Mouse (Mus musculus) kidney, embryonic 14.5 days (tissue): ENCODE measurements around the gene Wnt8b. TPM values are rescaled to one million over a fixed set of nuclear protein-coding genes. Genes with fewer than 3 reads are reported as not detected.

Experiments used
- ATAC-seq: fragments of 200-750 bp; cut with Nextera tagmentation; 2 replicates; pipeline ENCODE4 v1.8.0; 2017; ENCODE audit warnings: moderate number of reproducible peaks, mild to moderate bottlenecking, moderate TSS enrichment, moderate library complexity; ENCODE audit not compliant: low FRiP score, low TSS enrichment
- H3K27ac ChIP-seq: fragments of 300-500 bp; sonication (generic); 2 replicates; pipeline ENCODE4 v1.5.1; 2014; ENCODE audit warnings: low read depth, mild to moderate bottlenecking, low read length, moderate library complexity, mixed read lengths
- H3K27me3 ChIP-seq: fragments of 300-500 bp; sonication (generic); 2 replicates; pipeline ENCODE4 v1.6.1; 2014; ENCODE audit warnings: mild to moderate bottlenecking, low read length; ENCODE audit not compliant: control insufficient read depth, insufficient read depth
- H3K36me3 ChIP-seq: fragments of 300-500 bp; sonication (generic); 2 replicates; pipeline ENCODE4 v1.6.1; 2014; ENCODE audit warnings: low read length, mixed read lengths; ENCODE audit not compliant: control insufficient read depth, insufficient read depth
- H3K4me1 ChIP-seq: fragments of 300-500 bp; sonication (generic); 2 replicates; pipeline ENCODE4 v1.6.1; 2014; ENCODE audit warnings: low read length, mixed read lengths; ENCODE audit not compliant: control insufficient read depth, insufficient read depth
- H3K4me2 ChIP-seq: fragments of 300-500 bp; sonication (generic); replicated peaks from 2 replicates; pipeline ENCODE4 v1.6.1; 2014; ENCODE audit warnings: low read depth, mild to moderate bottlenecking, low read length
- H3K4me3 ChIP-seq: fragments of 300-500 bp; sonication (generic); 2 replicates; pipeline ENCODE4 v1.5.1; 2014; ENCODE audit warnings: mild to moderate bottlenecking, low read length
- H3K9ac ChIP-seq: fragments of 300-500 bp; sonication (generic); 2 replicates; pipeline ENCODE4 v1.6.1; 2014; ENCODE audit warnings: low read depth, mild to moderate bottlenecking, low read length, moderate library complexity
- H3K9me3 ChIP-seq: fragments of 300-500 bp; sonication (generic); 2 replicates; pipeline ENCODE4 v1.6.1; 2016; ENCODE audit warnings: low read length; ENCODE audit not compliant: control insufficient read depth
- WGBS: fragments of 180-500 bp; shearing (Covaris S2); extraction: QIAGEN DNeasy Blood & Tissue Kit; methylation state at CpG from one replicate; pipeline ENCODE4 v1.1.7; 2014; 5-methylcytosine and 5-hydroxymethylcytosine counted together
- polyA plus RNA-seq: library from polyadenylated mRNA; unstranded; fragments of >200 nt; fragmentation: Nextera tagmentation; extraction: Ambion mirVana; gene quantifications from 2 replicates; pipeline ENCODE4 v1.2.1, GENCODE M21; 2014

Gene Wnt8b
- polyA plus RNA-seq, 1 experiment from 2014 or later: 3.5 TPM

DNA sequence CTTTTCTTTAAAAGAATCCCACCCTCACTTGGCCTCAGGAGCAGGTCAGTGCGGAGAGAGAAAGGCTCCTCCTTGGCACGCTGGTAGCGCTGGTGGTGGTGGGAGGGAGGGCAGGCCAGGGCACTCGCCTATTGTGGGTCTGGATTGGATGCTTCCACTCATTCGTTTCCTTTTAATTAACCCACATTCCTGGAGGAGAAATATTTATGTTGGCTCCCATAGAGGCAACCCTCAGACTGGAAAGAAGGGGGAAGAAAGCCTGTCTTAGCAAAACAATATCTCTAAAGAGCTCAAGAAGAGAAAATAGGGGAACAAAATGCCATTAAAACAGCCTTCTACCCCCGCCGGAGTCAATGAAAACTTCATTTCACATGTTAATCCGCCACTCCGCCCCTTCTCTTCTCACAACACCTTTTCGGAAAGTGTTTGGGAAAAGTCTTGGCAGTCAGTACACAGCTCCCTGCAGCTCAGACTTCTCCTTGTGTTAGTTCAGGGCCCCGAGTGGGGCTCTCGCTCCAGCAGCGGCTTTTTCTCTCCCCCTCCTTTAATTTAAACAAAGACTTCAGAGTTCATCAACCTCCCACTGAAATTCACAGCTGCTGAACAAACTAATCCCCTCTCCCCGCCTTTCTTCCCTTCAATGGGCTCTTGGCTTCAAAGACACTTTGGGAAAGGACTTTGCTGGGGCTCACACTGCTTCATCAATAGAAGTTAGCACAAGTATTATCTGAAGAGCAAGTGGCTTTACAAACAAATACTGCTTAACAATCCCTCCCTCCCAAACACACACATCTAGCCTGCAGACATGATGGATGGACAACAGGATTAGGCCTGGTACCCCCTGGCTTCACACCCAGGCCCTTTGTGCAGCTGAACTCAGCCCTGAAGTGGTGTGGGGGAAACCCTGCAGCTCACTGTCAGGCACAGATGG lies 21.5 kb downstream of the Wnt8b start:
- Histone ChIP-seq H3K9me3 (no peaks in the 10 kb centered on the region), H3K4me2 (peak overlapping the region; percentile 12; the same call in 1 of the 2 replicates), H3K36me3 (no peaks in the 10 kb centered on the region), H3K27me3 (peaks cover 15% of the 10 kb centered on the region), H3K4me3 (no peak overlapping the region), H3K4me1 (peaks cover 75% of the 10 kb centered on the region), H3K9ac (no peak overlapping the region), H3K27ac (peak overlapping the region; percentile 80; the same call in 1 of the 2 replicates)
- ATAC-seq: peak; percentile 50; the same call in 1 of the 2 replicates
- 11% methylated on average over 14 of the region's 14 CpGs for WGBS

DNA sequence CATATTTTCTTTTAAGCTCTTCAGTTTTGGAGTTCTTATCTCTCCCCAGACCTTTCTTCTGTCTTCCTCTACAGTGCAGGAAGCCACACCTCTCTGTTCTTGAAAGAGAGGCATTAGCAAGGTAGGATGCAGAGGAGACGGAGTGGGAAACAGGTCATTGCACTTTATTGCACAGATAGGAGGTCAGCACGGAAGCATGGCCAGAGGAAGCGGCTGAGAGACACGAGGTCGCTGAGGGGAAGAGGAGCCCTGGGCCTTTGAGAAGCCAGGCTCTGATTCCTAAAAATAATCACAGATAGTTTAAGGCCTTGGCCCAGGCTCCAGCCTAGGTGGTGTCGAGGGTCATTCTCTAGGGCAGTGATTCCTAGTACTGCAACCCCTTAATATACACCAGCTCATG lies 22.5 kb downstream of the Wnt8b start:
- H3K36me3 ChIP-seq: no peaks in the 10 kb centered on the region
- peaks cover 67% of the 10 kb centered on the region for H3K4me1 ChIP-seq
- H3K4me3 ChIP-seq: no peak overlapping the region
- H3K9ac ChIP-seq: no peak overlapping the region
- ATAC-seq: no peak
- 27% methylated on average over 6 of the region's 6 CpGs for WGBS
- H3K9me3 ChIP-seq: no peaks in the 10 kb centered on the region
- no peak overlapping the region; the same call in 1 of the 2 replicates for H3K27ac ChIP-seq
- H3K4me2 ChIP-seq: no peak overlapping the region
- peaks cover 9% of the 10 kb centered on the region for H3K27me3 ChIP-seq

DNA sequence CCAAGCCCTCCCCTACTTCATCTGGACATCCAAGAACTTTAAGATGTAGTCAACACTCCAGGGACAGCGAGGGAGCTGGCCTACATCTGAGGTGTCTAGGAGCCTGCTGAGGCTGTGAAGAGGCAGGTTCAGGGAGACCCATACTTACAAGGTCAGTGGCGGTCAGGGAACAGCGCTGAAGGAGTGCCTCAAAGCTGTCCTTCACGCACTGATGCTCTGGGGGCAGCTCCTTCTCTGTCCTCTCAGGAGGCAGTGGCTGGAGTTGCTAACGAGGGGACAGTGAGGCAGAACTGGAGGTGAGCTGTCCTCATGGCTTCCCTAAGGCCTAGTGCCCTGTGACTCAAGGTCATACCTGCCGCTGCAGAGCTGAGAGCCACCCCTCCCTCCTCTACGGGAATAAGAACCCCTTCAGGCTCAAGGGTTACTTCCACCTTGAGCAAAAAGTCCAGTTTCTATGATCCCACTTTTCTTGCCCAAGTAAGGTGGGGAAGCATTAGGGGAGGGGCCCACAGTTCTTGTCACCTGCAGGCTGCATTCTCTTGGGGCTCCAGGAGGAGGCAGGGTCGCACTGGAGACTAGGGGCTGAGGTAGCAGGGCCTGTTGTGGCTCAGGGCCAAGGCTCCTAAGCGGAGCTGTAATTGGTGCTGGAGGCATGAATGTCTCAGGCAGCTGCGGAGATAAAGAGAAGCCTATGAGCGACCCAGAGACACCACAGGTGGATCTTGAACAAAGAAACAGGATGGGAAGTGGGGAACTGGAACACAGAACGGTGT lies 24.9 kb downstream of the Wnt8b start:
- WGBS: 50% methylated on average over 12 of the region's 12 CpGs
- peak overlapping the region; percentile 37; the same call in 1 of the 2 replicates for H3K27ac ChIP-seq
- H3K9me3 ChIP-seq: no peaks in the 10 kb centered on the region
- H3K4me2 ChIP-seq: no peak overlapping the region
- H3K4me1 ChIP-seq: peaks cover 49% of the 10 kb centered on the region
- H3K9ac ChIP-seq: no peak overlapping the region
- H3K36me3 ChIP-seq: no peaks in the 10 kb centered on the region
- H3K4me3 ChIP-seq: no peak overlapping the region
- H3K27me3 ChIP-seq: no peaks in the 10 kb centered on the region
- ATAC-seq: no peak

DNA sequence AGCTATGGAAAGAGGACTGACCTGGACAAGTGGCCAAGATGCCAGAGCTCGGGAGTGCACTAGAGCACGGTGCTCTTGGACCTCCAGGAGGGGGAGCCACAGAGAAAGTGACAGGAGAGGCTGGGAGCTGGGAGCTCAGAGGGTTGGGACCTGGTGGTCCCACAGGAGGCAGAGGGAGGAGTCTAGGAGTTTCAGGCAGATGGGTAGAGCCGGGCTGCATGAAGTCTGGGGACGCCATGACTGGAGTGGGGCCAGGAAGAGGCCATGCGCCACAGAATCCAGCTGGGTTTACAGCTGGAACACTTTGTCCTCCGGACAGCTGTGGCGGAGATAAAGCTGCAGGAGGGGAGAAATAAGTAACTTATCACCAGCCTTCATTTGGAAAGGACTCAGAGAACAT lies 25.9 kb downstream of the Wnt8b start:
- Histone ChIP-seq H3K4me3 (no peak overlapping the region), H3K4me1 (peaks cover 39% of the 10 kb centered on the region), H3K9me3 (no peaks in the 10 kb centered on the region), H3K4me2 (no peak overlapping the region), H3K9ac (no peak overlapping the region), H3K36me3 (no peaks in the 10 kb centered on the region), H3K27ac (no peak overlapping the region), H3K27me3 (no peaks in the 10 kb centered on the region)
- WGBS: 18% methylated on average over 7 of the region's 7 CpGs
- peak; percentile 40; the same call in 1 of the 2 replicates for ATAC-seq

DNA sequence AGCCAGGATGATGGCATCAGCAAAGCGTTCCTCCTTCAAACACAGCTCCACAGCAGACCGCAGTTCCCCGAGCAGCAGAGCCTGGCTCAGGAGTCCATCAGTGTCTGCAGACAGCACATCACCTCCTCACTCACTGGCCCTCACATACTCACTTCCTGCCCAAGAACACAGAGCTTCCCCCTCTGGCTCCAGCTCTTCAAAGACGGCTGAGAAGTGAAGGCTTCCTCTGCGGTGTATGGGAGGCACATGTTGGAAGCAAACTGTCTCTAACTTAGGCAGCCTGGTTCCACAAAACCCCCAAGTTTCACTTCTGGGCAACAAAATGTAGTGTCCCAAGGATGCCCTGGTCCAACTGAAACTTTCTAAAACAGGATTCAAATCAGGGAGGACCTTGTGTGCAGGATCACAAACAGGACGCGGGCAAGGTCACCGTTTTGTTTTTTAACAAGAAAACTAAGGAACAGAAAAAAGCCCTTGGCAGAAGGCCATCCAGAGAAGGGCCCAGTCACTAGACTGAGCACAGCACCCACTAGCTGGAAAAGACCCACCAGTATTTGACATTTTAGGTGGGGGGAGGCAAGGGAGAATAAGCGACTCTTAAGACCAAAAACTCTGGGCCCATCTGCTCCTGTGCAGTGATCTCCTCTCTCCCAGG lies 32.4 kb downstream of the Wnt8b start:
- Histone ChIP-seq H3K36me3 (no peaks in the 10 kb centered on the region), H3K27ac (no peak overlapping the region), H3K27me3 (no peaks in the 10 kb centered on the region), H3K9me3 (no peaks in the 10 kb centered on the region), H3K4me3 (no peak overlapping the region), H3K9ac (no peak overlapping the region), H3K4me1 (no peaks in the 10 kb centered on the region), H3K4me2 (no peak overlapping the region)
- 80% methylated on average over 9 of the region's 9 CpGs for WGBS
- no peak for ATAC-seq

DNA sequence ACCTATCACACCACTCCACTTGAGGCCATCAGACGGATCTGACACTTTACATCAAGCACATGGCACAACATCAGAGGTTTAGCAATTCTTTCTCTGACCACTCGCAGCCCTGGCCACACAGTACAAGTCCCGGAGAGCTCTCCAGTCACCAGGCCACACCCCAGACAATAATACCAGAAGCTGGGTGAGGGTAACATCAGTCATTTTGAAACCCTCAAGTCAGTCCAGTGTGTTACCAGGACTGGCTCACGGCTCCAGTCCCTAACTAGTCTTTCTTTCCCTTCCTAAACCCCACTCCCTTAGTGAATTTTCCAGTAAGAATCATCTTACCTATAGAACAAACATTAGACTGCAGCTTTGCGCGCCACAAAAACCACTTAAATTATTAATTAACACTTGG lies 36.7 kb downstream of the Wnt8b start:
- H3K27ac ChIP-seq: no peak overlapping the region
- no peaks in the 10 kb centered on the region for H3K36me3 ChIP-seq
- no peaks in the 10 kb centered on the region for H3K27me3 ChIP-seq
- no peak for ATAC-seq
- no peak overlapping the region for H3K4me3 ChIP-seq
- H3K9me3 ChIP-seq: no peaks in the 10 kb centered on the region
- 0 out of 2 replicates have a peak, but pooled peaks cover 2% of the 10 kb centered on the region for H3K4me1 ChIP-seq
- WGBS: 76% methylated on average over 6 of the region's 6 CpGs
- no peak overlapping the region for H3K4me2 ChIP-seq
- H3K9ac ChIP-seq: no peak overlapping the region

DNA sequence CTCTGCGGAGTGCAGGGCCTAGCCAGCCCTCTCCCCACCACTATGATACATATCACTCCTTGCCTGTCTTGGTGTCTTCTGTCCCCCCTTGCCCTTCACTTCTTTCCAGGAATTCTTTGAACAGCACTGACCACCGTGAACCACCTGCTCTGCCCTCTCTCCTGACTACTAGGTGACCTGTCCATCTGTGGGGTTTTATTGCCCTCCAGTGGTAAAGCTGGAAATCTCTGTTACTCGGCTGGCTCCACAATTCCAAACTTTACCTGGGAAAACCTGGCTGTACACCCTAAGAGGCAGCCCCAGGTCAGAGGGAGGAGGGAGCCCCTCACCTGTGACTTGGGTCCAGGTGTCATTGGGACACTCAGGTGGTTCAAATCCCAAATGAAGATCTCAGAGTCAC lies 42.1 kb downstream of the Wnt8b start:
- Histone ChIP-seq H3K27ac (no peak overlapping the region), H3K27me3 (no peaks in the 10 kb centered on the region), H3K4me2 (no peak overlapping the region), H3K9me3 (no peaks in the 10 kb centered on the region), H3K4me3 (no peak overlapping the region), H3K4me1 (0 out of 2 replicates have a peak, but pooled peaks cover 2% of the 10 kb centered on the region), H3K36me3 (no peaks in the 10 kb centered on the region), H3K9ac (no peak overlapping the region)
- peak; percentile 51 for ATAC-seq
- 31% methylated on average over 3 of the region's 3 CpGs for WGBS

DNA sequence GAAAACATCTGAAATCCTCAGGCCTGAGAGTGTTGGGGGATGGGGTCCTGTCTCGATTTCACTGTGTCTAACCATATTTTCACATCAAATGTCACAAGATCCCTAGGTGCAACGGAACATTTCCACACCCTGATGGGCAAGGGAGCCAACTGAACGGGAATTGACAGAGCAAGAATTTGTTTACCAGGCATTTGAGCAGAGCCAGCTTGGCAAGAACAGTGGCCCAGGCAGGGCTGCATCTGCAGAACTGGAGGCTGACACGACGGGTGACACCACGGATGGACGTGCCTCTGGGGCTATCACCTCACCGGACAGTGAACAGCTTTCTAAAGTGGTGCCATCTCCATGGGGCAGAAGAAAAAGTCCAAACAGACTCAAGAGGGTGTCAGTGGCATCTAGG lies 44.1 kb downstream of the Wnt8b start:
- Histone ChIP-seq H3K27me3 (no peaks in the 10 kb centered on the region), H3K4me1 (0 out of 2 replicates have a peak, but pooled peaks cover 2% of the 10 kb centered on the region), H3K4me3 (no peak overlapping the region), H3K36me3 (no peaks in the 10 kb centered on the region), H3K4me2 (no peak overlapping the region), H3K9me3 (peaks cover 6% of the 10 kb centered on the region; the same call in 1 of the 2 replicates), H3K9ac (no peak overlapping the region), H3K27ac (no peak overlapping the region)
- WGBS: 63% methylated on average over 8 of the region's 8 CpGs
- no peak for ATAC-seq
